8 mouse cellular contexts compared by ENCODE assay signal in the genomic region with DNA sequence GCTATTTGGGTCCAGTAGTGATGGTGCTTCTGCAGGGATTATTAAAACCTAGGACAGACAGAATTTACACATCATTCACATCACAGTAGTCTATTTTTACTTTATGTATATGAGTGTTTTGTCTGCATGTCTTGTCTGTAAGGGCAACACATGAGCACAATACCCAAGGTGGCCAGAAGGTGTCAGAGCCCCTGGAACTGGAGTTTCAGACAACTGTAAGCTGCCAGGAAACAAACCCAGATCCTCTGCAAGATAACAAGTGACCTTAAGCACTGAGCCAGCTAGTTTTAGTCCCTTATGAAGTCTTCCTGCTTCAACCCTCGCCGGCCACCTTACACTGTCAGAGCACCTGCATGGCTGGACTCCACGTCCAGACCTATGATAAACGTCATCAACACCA. TPM values are rescaled to one million over a fixed set of nuclear protein-coding genes. Genes with fewer than 3 reads are reported as not detected.
DNase-seq lines count a peak whose midpoint lies in the region; ATAC-seq lines count a peak whose summit lies in the region.

No protein-coding gene starts in this region.

- no peak overlapping the region for H3K4me2 ChIP-seq in heart, embryonic 16.5 days (ENCODE audit: low read depth, low read length)
- no peak overlapping the region for H3K4me2 ChIP-seq in midbrain, embryonic 13.5 days (replicated peaks)

- no peak overlapping the region for H3K4me3 ChIP-seq in heart, embryonic 16.5 days (ENCODE audit: low read length)
- H3K4me3 ChIP-seq in forebrain, embryonic 10.5 days, result no peak overlapping the region
- no peak overlapping the region for H3K4me3 ChIP-seq in midbrain, embryonic 13.5 days (replicated peaks)
- H3K4me3 ChIP-seq in heart, embryonic 10.5 days, result no peak overlapping the region

- no peak overlapping the region for H3K9ac ChIP-seq in heart, embryonic 16.5 days (ENCODE audit: low read length)
- no peak overlapping the region for H3K9ac ChIP-seq in midbrain, embryonic 13.5 days (replicated peaks)

- no peaks in the 10 kb centered on the region for H3K27me3 ChIP-seq in heart, embryonic 16.5 days (ENCODE audit: control insufficient read depth, insufficient read depth, low read length)
- H3K27me3 ChIP-seq in forebrain, embryonic 10.5 days (ENCODE audit: poor library complexity, severe bottlenecking), result no peaks in the 10 kb centered on the region
- no peaks in the 10 kb centered on the region for H3K27me3 ChIP-seq in midbrain, embryonic 13.5 days
- no peaks in the 10 kb centered on the region for H3K27me3 ChIP-seq in heart, embryonic 10.5 days (ENCODE audit: insufficient read depth, poor library complexity, severe bottlenecking)

- WGBS in heart, embryonic 16.5 days, result 54% methylated on average over 4 of the region's 4 CpGs
- WGBS in forebrain, embryonic 10.5 days, result 82% methylated on average over 4 of the region's 4 CpGs
- WGBS in midbrain, embryonic 13.5 days, result 68% methylated on average over 4 of the region's 4 CpGs
- WGBS in heart, embryonic 10.5 days, result 61% methylated on average over 4 of the region's 4 CpGs

- no peak for DNase-seq in heart, adult 8-10 months (ENCODE audit: low spot score)
- peak; percentile 48 to 55 for DNase-seq in B cell, adult 2 months
- no peak for DNase-seq in forebrain, embryonic 10.5 days (ENCODE audit: extremely low spot score, low spot score)
- DNase-seq in cerebellum, adult 9-10 months, result no peak
- no peak for DNase-seq in heart, embryonic 10.5 days (ENCODE audit: low spot score)
- no peak for DNase-seq in left cerebral cortex, adult 11 months (ENCODE audit: low spot score)

- H3K4me1 ChIP-seq in heart, embryonic 16.5 days (ENCODE audit: control insufficient read depth, insufficient read depth, low read length), result peaks cover 92% of the 10 kb centered on the region
- H3K4me1 ChIP-seq in forebrain, embryonic 10.5 days, result peaks cover 94% of the 10 kb centered on the region
- H3K4me1 ChIP-seq in midbrain, embryonic 13.5 days (replicated peaks), result peaks cover 92% of the 10 kb centered on the region
- peaks cover 92% of the 10 kb centered on the region for H3K4me1 ChIP-seq in heart, embryonic 10.5 days

- no peak overlapping the region for H3K27ac ChIP-seq in heart, embryonic 16.5 days (ENCODE audit: low read length)
- H3K27ac ChIP-seq in forebrain, embryonic 10.5 days, result peak overlapping the region; percentile 90
- peak overlapping the region; percentile 90 for H3K27ac ChIP-seq in midbrain, embryonic 13.5 days
- no peak overlapping the region for H3K27ac ChIP-seq in heart, embryonic 10.5 days

- no peaks in the 10 kb centered on the region for H3K36me3 ChIP-seq in heart, embryonic 16.5 days (ENCODE audit: control insufficient read depth, insufficient read depth)
- peaks cover 8% of the 10 kb centered on the region; the same call in 1 of the 2 replicates for H3K36me3 ChIP-seq in forebrain, embryonic 10.5 days (replicated peaks)
- H3K36me3 ChIP-seq in midbrain, embryonic 13.5 days, result no peaks in the 10 kb centered on the region
- H3K36me3 ChIP-seq in heart, embryonic 10.5 days, result 0 out of 2 replicates have a peak, but pooled peaks cover 3% of the 10 kb centered on the region

- 0 out of 2 replicates have a peak, but pooled peaks have one; percentile 9 for ATAC-seq in heart, embryonic 16.5 days (replicated peaks; ENCODE audit: extremely low read depth, insufficient read depth, low FRiP score)
- ATAC-seq in midbrain, embryonic 13.5 days, result no peak

- H3K9me3 ChIP-seq in heart, embryonic 16.5 days (replicated peaks; ENCODE audit: control insufficient read depth, low read length), result no peaks in the 10 kb centered on the region
- no peaks in the 10 kb centered on the region for H3K9me3 ChIP-seq in forebrain, embryonic 10.5 days
- no peaks in the 10 kb centered on the region for H3K9me3 ChIP-seq in midbrain, embryonic 13.5 days
- H3K9me3 ChIP-seq in heart, embryonic 10.5 days, result no peaks in the 10 kb centered on the region

RNA-seq across cellular contexts. Expression of a gene that starts 17.9 kb away (rescaled TPM):
- 61.4 and 66.8 TPM in 2 replicates for polyA plus RNA-seq in heart, embryonic 16.5 days (2015; fragmentation: Nextera tagmentation; extraction: Ambion mirVana)
- 100 to 1,000 TPM; 303 to 326 (median 315) TPM for total RNA-seq in heart, adult 8-10 months (2022)
- 41.1 and 41.3 TPM in 2 replicates for polyA plus RNA-seq in forebrain, embryonic 10.5 days (2016; fragmentation: Nextera tagmentation; extraction: Ambion mirVana)
- polyA plus RNA-seq in midbrain, embryonic 13.5 days (2015; fragmentation: Nextera tagmentation; extraction: Ambion mirVana), result 29.0 and 36.3 TPM in 2 replicates
- 59.2 and 60.3 TPM in 2 replicates for polyA plus RNA-seq in heart, embryonic 10.5 days (2016; fragmentation: Nextera tagmentation; extraction: Ambion mirVana)

RNA-seq across cellular contexts. Expression of a gene that starts 58.4 kb away (rescaled TPM):
- polyA plus RNA-seq in heart, embryonic 16.5 days (2015; fragmentation: Nextera tagmentation; extraction: Ambion mirVana), result 1.8 and 2.1 TPM in 2 replicates
- under 1 TPM; 0.25 to 0.71 (median 0.53) TPM for total RNA-seq in heart, adult 8-10 months (2022)
- polyA plus RNA-seq in forebrain, embryonic 10.5 days (2016; fragmentation: Nextera tagmentation; extraction: Ambion mirVana), result 13.3 and 15.5 TPM in 2 replicates
- polyA plus RNA-seq in midbrain, embryonic 13.5 days (2015; fragmentation: Nextera tagmentation; extraction: Ambion mirVana), result 18.3 and 19.2 TPM in 2 replicates
- polyA plus RNA-seq in heart, embryonic 10.5 days (2016; fragmentation: Nextera tagmentation; extraction: Ambion mirVana), result 3.1 and 3.9 TPM in 2 replicates

Comparison
In these comparisons a context has a peak if more than half of its experiments do, and no peak if none do; other contexts are left out.
1. H3K27ac ChIP-seq: peak in forebrain, embryonic 10.5 days (single experiment) and midbrain, embryonic 13.5 days (single experiment); none in heart, embryonic 16.5 days (single experiment) and heart, embryonic 10.5 days (single experiment).
2. DNase-seq: peak in B cell, adult 2 months (2 of 2); none in heart, adult 8-10 months (single experiment), forebrain, embryonic 10.5 days (single experiment), cerebellum, adult 9-10 months (single experiment), heart, embryonic 10.5 days (single experiment) and left cerebral cortex, adult 11 months (single experiment).